ENCODE assay signal across 10 mouse cellular contexts in the genomic region with DNA sequence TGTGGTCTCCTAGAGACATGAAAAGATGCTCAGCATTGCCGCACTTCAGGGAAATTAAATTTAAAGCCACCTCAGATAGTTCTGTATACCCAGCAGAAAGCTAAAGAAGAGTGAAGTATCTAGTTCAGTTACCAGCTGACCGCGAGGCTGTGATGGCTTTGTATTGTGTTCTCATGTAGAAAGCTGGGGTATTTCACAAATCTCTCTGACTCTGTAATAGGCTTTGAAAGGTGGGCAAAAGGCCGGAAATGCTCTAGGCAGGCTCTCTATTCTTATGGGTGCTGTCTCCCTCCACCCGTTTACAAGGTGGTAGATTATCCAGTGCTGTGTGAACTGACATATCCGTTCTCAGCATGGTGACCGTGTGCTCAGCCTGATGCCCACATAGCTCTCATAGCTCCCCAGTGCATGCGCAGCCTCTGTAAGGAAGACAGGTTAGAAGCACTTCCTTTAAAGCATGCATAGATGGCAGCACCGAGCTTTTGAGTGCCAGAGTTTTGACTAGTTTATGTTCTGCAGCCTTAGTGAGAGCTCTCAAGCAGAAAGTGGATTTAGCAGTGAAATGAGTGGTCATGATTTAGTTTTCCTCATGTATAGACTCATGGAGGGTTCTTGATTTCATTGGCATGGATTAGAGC. TPM values are rescaled to one million over a fixed set of nuclear protein-coding genes. Genes with fewer than 3 reads are reported as not detected.
DNase-seq lines count a peak whose midpoint lies in the region; ATAC-seq and TF ChIP-seq lines count a peak whose summit lies in the region.
"Had no signal": no experiment of that assay in that cellular context is flagged by ENCODE, and none has a peak within 500 bp of the region (broad histone marks: within the 10 kb centered on the region; RNA-seq: fewer than 3 reads in every experiment).

No protein-coding gene starts in this region.

- TF ChIP-seq CTCF in brain, embryonic 14.5 days (IDR thresholded peaks at IDR 0.05; ENCODE audit: borderline replicate concordance, extremely low read depth, insufficient read depth, insufficient read length) = peak; percentile 67; the same call in 1 of the 2 replicates
- peak; percentile 85 for TF ChIP-seq CTCF in forebrain, postnatal 0 days (IDR thresholded peaks at IDR 0.05; ENCODE audit: low read depth)

- no peak overlapping the region for H3K4me3 ChIP-seq in forebrain, embryonic 11.5 days (ENCODE audit: low read depth, low read length)
- no peak overlapping the region for H3K4me3 ChIP-seq in forebrain, embryonic 10.5 days
- no peak overlapping the region for H3K4me3 ChIP-seq in forebrain, postnatal 0 days (ENCODE audit: low read depth, low read length)
- no peak overlapping the region for H3K4me3 ChIP-seq in kidney, embryonic 16.5 days (ENCODE audit: low read length)
- no peak overlapping the region for H3K4me3 ChIP-seq in limb, embryonic 13.5 days
- H3K4me3 ChIP-seq in neural tube, embryonic 13.5 days = no peak overlapping the region
- H3K4me3 ChIP-seq: megakaryocyte, embryonic 14.5 days had no signal

- 52% methylated on average over 9 of the region's 9 CpGs for WGBS in forebrain, embryonic 11.5 days
- WGBS in forebrain, embryonic 10.5 days = 56% methylated on average over 9 of the region's 9 CpGs
- WGBS in forebrain, postnatal 0 days = 46% methylated on average over 9 of the region's 9 CpGs
- WGBS in kidney, embryonic 16.5 days = 55% methylated on average over 9 of the region's 9 CpGs
- WGBS in limb, embryonic 13.5 days = 51% methylated on average over 9 of the region's 9 CpGs
- 54% methylated on average over 9 of the region's 9 CpGs for WGBS in neural tube, embryonic 13.5 days

- no peaks in the 10 kb centered on the region for H3K36me3 ChIP-seq in forebrain, embryonic 11.5 days (ENCODE audit: control insufficient read depth, insufficient read depth, low read length)
- H3K36me3 ChIP-seq in forebrain, embryonic 10.5 days (replicated peaks) = no peaks in the 10 kb centered on the region
- H3K36me3 ChIP-seq in forebrain, postnatal 0 days (ENCODE audit: insufficient read depth) = no peaks in the 10 kb centered on the region
- no peaks in the 10 kb centered on the region for H3K36me3 ChIP-seq in kidney, embryonic 16.5 days (ENCODE audit: insufficient read depth, low read length)
- H3K36me3 ChIP-seq in limb, embryonic 13.5 days = no peaks in the 10 kb centered on the region
- H3K36me3 ChIP-seq in neural tube, embryonic 13.5 days = no peaks in the 10 kb centered on the region

- H3K9ac ChIP-seq in forebrain, embryonic 11.5 days (ENCODE audit: low read length) = no peak overlapping the region
- H3K9ac ChIP-seq in forebrain, postnatal 0 days = no peak overlapping the region
- no peak overlapping the region for H3K9ac ChIP-seq in kidney, embryonic 16.5 days (replicated peaks; ENCODE audit: low read length)
- H3K9ac ChIP-seq in limb, embryonic 13.5 days = no peak overlapping the region
- no peak overlapping the region for H3K9ac ChIP-seq in neural tube, embryonic 13.5 days

- H3K4me1 ChIP-seq in forebrain, embryonic 11.5 days (replicated peaks; ENCODE audit: control insufficient read depth, insufficient read depth, low read length) = no peaks in the 10 kb centered on the region
- H3K4me1 ChIP-seq in forebrain, embryonic 10.5 days = peaks cover 13% of the 10 kb centered on the region
- no peaks in the 10 kb centered on the region for H3K4me1 ChIP-seq in forebrain, postnatal 0 days (ENCODE audit: insufficient read depth)
- H3K4me1 ChIP-seq in kidney, embryonic 16.5 days (ENCODE audit: insufficient read depth, low read length) = no peaks in the 10 kb centered on the region
- peaks cover 15% of the 10 kb centered on the region for H3K4me1 ChIP-seq in limb, embryonic 13.5 days
- no peaks in the 10 kb centered on the region for H3K4me1 ChIP-seq in neural tube, embryonic 13.5 days (replicated peaks)

- H3K27ac ChIP-seq in forebrain, embryonic 11.5 days (ENCODE audit: low read depth, low read length) = no peak overlapping the region
- no peak overlapping the region for H3K27ac ChIP-seq in forebrain, embryonic 10.5 days
- no peak overlapping the region for H3K27ac ChIP-seq in forebrain, postnatal 0 days (ENCODE audit: low read depth, low read length)
- no peak overlapping the region for H3K27ac ChIP-seq in kidney, embryonic 16.5 days (ENCODE audit: low read length)
- H3K27ac ChIP-seq in limb, embryonic 13.5 days = no peak overlapping the region
- H3K27ac ChIP-seq in neural tube, embryonic 13.5 days (replicated peaks) = no peak overlapping the region

- H3K9me3 ChIP-seq in forebrain, embryonic 11.5 days (ENCODE audit: control insufficient read depth, low read length) = no peaks in the 10 kb centered on the region
- H3K9me3 ChIP-seq in forebrain, embryonic 10.5 days = no peaks in the 10 kb centered on the region
- H3K9me3 ChIP-seq in forebrain, postnatal 0 days (ENCODE audit: low read length) = no peaks in the 10 kb centered on the region
- no peaks in the 10 kb centered on the region for H3K9me3 ChIP-seq in kidney, embryonic 16.5 days (ENCODE audit: low read length)
- no peaks in the 10 kb centered on the region for H3K9me3 ChIP-seq in limb, embryonic 13.5 days
- no peaks in the 10 kb centered on the region for H3K9me3 ChIP-seq in neural tube, embryonic 13.5 days
- H3K9me3 ChIP-seq: G1E; megakaryocyte, embryonic 14.5 days had no signal

- peak; percentile 57 for DNase-seq in forebrain, embryonic 11.5 days (ENCODE audit: low spot score)
- no peak for DNase-seq in forebrain, embryonic 10.5 days (ENCODE audit: extremely low spot score, low spot score)
- DNase-seq in brain, embryonic 14.5 days (ENCODE audit: low read depth) = peak; percentile 92
- peak; percentile 86 for DNase-seq in forebrain, postnatal 0 days
- no peak for DNase-seq in testis, postnatal 14 days (ENCODE audit: low spot score)

- ATAC-seq in forebrain, embryonic 11.5 days (replicated peaks; ENCODE audit: low FRiP score) = peak; percentile 76
- peak; percentile 92 for ATAC-seq in forebrain, postnatal 0 days
- ATAC-seq in kidney, embryonic 16.5 days (ENCODE audit: low FRiP score, low TSS enrichment) = peak; percentile 71; the same call in 1 of the 2 replicates
- ATAC-seq in limb, embryonic 13.5 days (ENCODE audit: low FRiP score, low read depth) = peak; percentile 73; the same call in 1 of the 2 replicates
- peak; percentile 88 for ATAC-seq in neural tube, embryonic 13.5 days (ENCODE audit: low read depth)

- no peaks in the 10 kb centered on the region for H3K27me3 ChIP-seq in forebrain, embryonic 11.5 days (ENCODE audit: control insufficient read depth, insufficient read depth, low read length)
- H3K27me3 ChIP-seq in forebrain, embryonic 10.5 days (ENCODE audit: poor library complexity, severe bottlenecking) = no peaks in the 10 kb centered on the region
- no peaks in the 10 kb centered on the region for H3K27me3 ChIP-seq in forebrain, postnatal 0 days (ENCODE audit: insufficient read depth, low read length)
- H3K27me3 ChIP-seq in kidney, embryonic 16.5 days (ENCODE audit: insufficient read depth, low read length) = no peaks in the 10 kb centered on the region
- H3K27me3 ChIP-seq in limb, embryonic 13.5 days = no peaks in the 10 kb centered on the region
- no peaks in the 10 kb centered on the region for H3K27me3 ChIP-seq in neural tube, embryonic 13.5 days
- H3K27me3 ChIP-seq: megakaryocyte, embryonic 14.5 days had no signal

- H3K4me2 ChIP-seq in forebrain, embryonic 11.5 days (ENCODE audit: low read depth, low read length, severe bottlenecking) = no peak overlapping the region
- H3K4me2 ChIP-seq in forebrain, postnatal 0 days (ENCODE audit: low read depth) = no peak overlapping the region
- no peak overlapping the region for H3K4me2 ChIP-seq in kidney, embryonic 16.5 days (replicated peaks; ENCODE audit: low read depth, low read length)
- H3K4me2 ChIP-seq in limb, embryonic 13.5 days (replicated peaks) = no peak overlapping the region
- no peak overlapping the region for H3K4me2 ChIP-seq in neural tube, embryonic 13.5 days

- no peak for TF ChIP-seq POLR2A in brain, embryonic 14.5 days (IDR thresholded peaks at IDR 0.05; ENCODE audit: borderline replicate concordance, extremely low read depth, insufficient read depth, insufficient read length, poor library complexity, severe bottlenecking)

RNA-seq across cellular contexts. Expression of gene Bbs9, which starts 57.4 kb away (rescaled TPM):
- 15.5 and 18.4 TPM in 2 replicates for polyA plus RNA-seq in forebrain, embryonic 11.5 days (2014; fragmentation: Nextera tagmentation; extraction: Ambion mirVana)
- polyA plus RNA-seq in forebrain, embryonic 10.5 days (2016; fragmentation: Nextera tagmentation; extraction: Ambion mirVana) = 14.6 and 14.9 TPM in 2 replicates
- 21.4 and 21.9 TPM in 2 replicates for polyA plus RNA-seq in brain, embryonic 14.5 days (2012; rRNA removed)
- 33.8 and 35.4 TPM in 2 replicates for total RNA-seq in forebrain, postnatal 0 days (2014; rRNA removed)
- 13.8 and 17.8 TPM in 2 replicates for polyA plus RNA-seq in forebrain, postnatal 0 days (2015; fragmentation: Nextera tagmentation; extraction: Ambion mirVana)
- polyA plus RNA-seq in kidney, embryonic 16.5 days (2015; fragmentation: Nextera tagmentation; extraction: Ambion mirVana) = 12.2 and 15.7 TPM in 2 replicates
- 13.9 and 15.9 TPM in 2 replicates for polyA plus RNA-seq in limb, embryonic 13.5 days (2015; fragmentation: Nextera tagmentation; extraction: Ambion mirVana)
- 14.9 and 18.7 TPM in 2 replicates for polyA plus RNA-seq in neural tube, embryonic 13.5 days (2015; fragmentation: Nextera tagmentation; extraction: Ambion mirVana)

Comparison
In these comparisons a context has a peak if more than half of its experiments do, and no peak if none do; other contexts are left out.
1. DNase-seq: peak in forebrain, embryonic 11.5 days (single experiment), brain, embryonic 14.5 days (single experiment) and forebrain, postnatal 0 days (single experiment); none in forebrain, embryonic 10.5 days (single experiment) and testis, postnatal 14 days (single experiment).
2. Peak in every context shown above with its lines, with median percentiles within 50 percentile points of each other: ATAC-seq.